Mouse (Mus musculus) left cerebral cortex, postnatal 36 days (tissue): ENCODE data around the gene Wipf1. TPM values are rescaled to one million over a fixed set of nuclear protein-coding genes. Genes with fewer than 3 reads are reported as not detected.
A peak's percentile ranks its signal among the peaks of the same experiment; 100 is the strongest.

Source experiments
- DNase-seq, 2 experiments: peaks; one replicate each; pipeline ENCODE4 v3.0.0; 2021 to 2022; ENCODE audit warnings: low spot score in 2 of 2, mixed read lengths in 1 of 2
- intact Hi-C: fragments of 180-260 bp; cut with DNase I; formaldehyde crosslinking; loops from one replicate; pipeline ENCODE4 v1.15.1; 2025
- total RNA-seq, 2 experiments: library from RNA; stranded (reverse); gene quantifications; 2 replicates each; pipeline ENCODE4 v1.2.3; 2021

The Wipf1 gene
- total RNA-seq, 2 experiments from 2014 or later = 7.7 to 8.2 TPM

DNA sequence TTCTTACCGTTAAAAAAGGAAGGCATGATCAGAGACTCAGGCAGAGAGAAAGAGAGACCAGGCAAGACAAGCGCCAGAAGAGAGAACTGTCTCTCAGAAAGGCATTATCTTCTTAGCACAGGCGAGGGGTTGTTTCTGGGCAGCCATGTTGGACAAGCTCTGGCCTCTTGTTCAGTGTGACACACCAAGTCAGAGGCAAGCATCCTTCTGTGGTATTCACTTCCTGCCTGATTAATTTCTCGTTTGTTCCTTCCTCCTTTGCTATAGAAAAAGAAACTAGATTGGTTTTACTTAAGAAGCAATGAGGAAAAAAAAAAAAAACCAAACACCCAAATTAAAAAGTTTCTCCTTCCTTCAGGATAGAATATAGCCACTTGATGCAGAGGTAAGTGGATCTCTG, 75.8 kb downstream of the Wipf1 start:
- DNase-seq = no peak
- intact Hi-C loops = no loop called here

DNA sequence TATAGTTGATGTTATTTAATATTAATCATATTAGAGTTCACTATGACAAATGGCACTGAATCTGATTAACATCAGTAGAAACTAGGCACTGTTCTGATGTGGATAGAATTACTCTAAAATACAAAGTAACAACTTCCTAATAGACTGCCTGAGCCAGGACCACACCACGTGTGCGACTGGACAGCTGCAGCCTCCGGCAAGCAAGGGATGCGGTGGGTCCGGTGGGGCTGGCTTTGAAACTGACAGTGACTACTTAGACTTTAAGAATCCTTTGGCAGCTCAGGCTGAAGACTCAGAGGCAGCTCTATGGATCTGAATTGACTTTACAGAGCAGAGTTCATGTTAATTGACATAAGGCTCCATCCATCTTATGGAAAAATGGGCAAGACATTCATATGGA, 76.4 kb downstream of the Wipf1 start:
- DNase-seq = no peak
- intact Hi-C loops = no loop called here

DNA sequence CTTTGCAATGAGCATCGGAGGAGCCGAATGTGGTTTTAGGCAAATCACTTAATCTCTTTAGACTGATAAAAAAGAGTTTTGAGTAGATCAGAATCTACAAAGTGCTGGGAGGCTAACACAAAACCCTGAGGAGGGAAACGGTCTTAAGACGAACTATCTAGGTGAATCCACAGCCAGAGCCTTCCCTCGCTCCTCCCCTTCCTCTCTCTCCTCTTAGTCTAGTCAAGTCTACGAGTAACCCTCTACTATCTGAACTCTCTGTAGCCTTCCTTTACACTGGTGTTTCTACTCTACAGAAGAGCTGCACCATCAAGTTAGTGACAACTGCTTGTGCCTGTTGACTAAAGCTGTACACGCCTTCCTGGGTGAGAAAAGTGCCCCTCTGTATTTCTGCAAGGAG, 77.0 kb downstream of the Wipf1 start:
- intact Hi-C loops = no loop called here
- no peak for DNase-seq

DNA sequence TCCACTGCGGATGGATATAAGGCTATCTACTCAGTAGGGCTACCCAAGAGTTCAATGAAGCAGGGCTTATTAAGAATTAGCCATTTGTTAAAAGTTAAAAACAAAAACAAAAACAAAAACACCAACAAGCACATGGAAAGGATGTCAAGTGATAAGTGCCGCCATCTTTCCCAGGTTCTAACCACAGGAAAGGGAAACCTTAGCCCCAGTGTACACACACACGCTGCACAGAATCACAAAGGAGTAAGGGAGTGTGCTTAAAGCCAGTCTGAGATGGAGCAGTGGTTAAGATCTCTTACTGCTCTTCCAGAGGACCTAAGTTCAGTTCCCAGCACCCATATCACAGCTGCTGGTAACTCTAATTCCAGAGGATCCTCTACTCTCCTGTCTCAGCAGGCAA, 78.0 kb downstream of the Wipf1 start:
- intact Hi-C loops = no loop called here

DNA sequence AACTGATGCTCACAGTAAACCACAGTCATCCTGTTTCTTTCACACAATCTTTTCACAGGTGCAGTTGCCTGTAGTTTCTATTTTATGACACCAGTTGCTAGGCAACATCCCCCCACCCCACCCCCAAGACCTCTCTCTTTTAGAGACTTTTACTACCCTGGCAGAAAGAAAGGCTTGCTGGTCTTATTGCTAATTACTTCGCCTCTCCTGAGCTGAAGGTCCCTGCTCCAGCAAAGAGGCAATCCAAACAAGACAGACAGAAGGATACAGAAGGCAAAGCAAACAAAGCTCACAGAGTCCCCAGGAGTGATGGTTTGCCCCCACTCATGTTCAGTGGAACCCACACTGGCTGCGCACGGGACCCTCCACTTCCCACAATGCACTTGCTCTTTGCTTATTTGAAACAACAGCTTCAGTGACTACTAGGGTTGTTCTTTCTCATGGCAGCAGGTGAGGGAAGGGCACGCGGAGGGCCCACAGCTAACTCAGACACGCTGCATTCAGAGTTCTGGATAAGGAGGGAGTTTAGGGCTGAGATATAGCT, 79.3 kb downstream of the Wipf1 start:
- intact Hi-C loops = no loop called here
- no peak for DNase-seq

More for the DNA sequence above, 78.0 kb downstream of the Wipf1 start:
- DNase-seq = no peak

DNA sequence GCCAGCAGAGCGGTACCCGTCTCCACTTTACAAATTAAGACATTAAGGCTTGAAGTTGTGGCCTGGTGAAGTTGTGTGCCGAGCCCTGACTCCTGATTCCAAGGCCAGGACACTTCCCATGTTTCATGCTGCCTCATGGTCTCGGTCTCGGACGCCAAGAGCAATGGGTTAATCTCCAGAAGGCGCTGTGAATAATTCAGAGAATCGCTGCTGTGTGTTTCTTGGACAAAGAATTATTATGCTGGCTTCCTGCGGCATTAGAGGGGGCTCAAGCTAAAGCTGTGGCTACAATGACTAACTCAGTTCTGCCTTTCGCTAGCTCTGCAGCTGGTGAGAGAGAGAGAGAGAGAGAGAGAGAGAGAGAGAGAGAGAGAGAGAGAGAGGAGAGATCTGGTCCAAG, 85.5 kb downstream of the Wipf1 start:
- intact Hi-C loops = no loop called here

DNA sequence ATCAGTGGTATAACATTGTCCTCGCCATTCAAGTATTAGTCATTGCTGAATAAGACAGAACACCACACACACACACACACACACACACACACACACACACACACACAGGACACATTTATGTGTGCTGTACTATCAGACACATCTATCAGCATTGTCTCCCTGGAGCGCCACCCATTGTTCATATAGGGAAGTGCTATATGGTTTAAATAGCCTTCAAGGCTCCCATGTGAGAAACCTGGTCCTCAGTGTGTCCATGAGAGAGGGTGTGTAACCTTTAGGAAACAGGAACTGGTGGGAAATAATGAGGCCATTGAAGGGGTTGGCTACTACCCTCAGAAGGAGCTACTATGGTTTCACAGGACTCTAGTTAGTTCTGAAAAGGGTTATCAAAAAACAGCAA, 87.5 kb downstream of the Wipf1 start:
- DNase-seq = no peak
- intact Hi-C loops = no loop called here

More for the DNA sequence above, 85.5 kb downstream of the Wipf1 start:
- DNase-seq = no peak

DNA sequence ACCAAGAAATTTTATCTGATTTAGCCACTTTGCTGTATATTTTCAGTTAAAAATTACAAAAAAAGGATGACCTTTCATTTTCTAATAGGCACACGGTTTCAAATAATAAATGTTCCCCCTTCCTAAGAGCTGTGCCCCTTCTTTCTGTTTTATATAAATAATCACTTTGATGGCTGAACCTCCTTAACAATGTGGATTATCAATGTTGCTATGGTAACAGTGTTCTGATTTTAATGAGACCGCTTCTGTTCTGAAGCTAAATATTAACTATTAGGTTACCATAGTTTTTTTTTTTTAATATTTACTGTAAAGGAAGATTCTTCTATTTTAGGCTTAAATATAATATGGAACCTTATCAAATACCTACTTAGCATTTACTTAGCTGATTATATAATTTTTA, 89.2 kb downstream of the Wipf1 start:
- intact Hi-C loops = no loop called here
- DNase-seq = no peak

DNA sequence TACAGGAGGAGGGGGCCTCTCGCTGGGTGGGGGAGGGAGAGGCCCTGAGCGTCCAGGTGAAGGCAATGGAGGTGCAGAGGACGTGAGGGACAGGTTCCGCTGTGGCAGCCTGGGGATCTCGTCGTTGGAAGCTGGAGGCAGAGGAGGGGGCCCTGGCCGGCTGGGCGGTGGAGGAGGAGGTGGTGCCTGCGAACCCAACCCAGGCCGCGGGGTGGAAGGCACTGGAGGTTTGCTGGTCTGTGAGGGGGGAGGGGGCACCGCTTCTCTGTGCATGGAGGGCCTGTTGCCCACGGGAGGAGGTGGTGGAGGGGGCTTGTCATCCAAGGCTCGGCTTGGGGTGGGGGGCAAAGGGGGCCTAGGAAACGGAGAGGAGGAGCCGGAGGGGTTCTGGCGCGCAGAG, 92.6 kb downstream of the Wipf1 start:
- intact Hi-C loops = no loop called here
- DNase-seq = no peak

DNA sequence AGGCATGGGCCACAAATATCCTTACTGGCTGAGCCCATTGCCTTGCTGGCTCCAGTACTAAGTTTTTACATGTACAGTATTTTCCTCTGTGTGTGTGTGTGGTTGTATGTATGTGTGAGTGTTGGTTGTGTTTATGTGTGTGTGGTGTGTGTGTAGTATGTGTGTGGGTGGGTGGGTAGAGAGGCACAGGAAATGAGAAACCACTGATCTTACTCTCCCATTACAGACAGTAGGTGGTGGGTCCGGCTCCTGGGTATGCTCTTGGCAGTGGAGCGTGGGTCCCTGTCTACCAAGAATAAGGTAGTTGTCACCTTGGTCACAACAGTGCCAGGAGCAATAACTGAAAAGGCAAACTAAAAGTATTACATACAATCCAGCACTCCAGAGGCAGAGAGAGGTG, 93.7 kb downstream of the Wipf1 start:
- DNase-seq = no peak
- intact Hi-C loops = no loop called here

DNA sequence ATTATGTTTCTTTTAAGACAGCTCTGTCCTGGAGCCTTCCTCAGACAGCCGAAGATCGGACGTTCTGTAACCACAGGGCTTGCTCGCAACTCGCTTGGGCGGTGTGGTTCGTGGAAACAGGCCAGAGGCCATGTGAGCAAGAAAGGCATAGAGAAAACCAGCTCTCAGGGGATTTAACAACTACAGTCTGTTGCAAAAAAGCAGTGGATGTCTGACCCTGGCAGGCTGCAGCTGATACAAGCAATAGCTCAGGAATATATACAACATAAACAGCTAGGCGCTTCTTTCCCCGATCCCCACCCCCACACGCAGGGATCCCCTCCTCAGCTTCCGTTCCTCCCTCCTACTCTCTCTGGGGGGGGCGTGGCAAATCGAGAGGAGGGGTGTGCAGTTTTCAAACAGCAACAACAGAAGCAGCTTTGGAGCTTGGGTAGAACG, 97.6 kb downstream of the Wipf1 start:
- DNase-seq = no peak
- intact Hi-C loops = no loop called here

DNA sequence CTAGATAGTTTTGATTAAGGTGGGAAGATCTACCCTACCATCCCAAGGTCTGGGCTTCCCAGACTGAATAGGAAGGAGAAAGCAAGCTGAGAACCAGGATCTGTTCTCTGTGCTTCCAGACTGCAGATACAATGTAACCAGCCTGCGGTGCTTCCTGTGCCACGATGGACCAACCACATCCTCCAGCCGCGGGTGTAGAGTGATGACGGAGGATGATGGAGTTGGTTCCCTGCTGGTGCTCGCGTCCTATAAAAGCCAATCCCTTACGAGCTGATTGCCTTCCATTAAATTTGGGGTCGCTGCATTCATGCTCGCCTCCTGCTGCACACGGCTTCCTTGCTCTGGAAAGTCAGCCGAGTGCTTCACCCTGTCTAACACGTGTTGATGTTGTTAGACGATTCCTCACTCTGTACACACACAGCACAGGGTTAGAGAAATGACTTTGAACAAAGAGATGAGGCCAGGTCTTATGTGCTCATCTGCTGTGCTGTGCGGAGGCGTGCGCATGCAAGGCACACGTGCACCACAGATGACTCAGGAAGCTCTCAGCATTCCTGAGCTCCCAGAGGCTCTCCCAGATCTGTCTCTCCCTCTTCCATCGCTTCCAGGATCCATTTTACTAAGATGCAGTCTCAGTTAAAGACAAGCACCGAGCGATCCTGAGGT, 100.6 kb downstream of the Wipf1 start:
- DNase-seq = peak; percentile 37 to 48
- intact Hi-C loops = no loop called here

DNA sequence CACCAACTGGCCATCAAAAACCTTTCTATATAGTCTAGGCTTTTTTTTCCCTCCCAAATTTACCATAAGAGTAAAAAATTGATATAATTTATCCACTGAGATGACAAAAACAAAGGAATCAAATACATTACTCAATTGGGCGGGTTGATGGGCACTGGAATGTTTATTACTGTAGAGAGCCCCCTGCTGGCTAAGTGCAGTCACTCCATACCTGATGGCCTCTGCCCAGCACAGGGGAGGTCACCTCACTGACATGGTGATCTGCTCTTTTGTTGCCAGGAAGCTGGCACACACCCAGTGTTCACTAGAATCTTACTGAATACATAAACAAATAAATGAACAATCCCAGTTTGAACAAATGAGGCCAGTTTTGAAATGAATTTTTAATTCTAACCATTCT, 102.2 kb downstream of the Wipf1 start:
- intact Hi-C loops = no loop called here
- no peak for DNase-seq

DNA sequence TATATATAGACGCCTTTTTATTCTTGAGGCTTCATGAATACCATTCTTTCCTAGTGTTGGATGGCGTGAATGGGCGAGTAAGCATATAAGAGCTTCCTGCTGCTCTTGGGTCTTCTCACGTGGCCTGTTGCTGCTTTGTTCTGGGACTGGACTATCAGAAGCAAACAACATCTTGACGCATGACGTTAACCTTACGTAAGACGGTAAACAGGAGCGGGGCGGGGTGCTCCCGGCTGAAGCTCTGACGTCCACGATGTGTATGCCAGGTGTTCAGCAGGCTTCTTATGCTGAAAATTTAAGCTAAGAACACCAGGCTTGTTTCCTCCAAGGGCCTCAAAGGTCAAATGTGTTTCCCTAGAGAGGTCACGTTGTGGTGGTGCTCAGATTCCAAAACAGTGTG, 103.7 kb downstream of the Wipf1 start:
- intact Hi-C loops = no loop called here
- no peak for DNase-seq

DNA sequence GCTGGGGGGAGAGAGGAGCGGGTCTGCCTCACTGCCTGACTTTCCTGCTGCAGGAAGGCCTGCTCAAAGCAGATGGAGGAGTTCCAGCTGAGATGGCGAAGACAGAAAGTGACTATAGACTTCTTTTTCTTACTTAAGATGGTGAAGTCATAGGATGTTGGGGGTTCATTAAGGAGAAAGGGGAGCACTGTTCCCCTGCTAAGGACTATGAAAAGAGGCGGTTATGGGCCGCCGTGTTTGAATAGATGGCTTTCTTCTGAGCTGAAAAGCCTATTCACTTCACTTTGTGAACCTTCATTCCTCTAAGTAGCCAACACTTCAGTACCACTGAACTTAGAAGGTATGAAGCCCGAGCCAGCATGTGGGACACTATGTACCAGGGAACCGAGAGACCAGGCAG, 109.8 kb downstream of the Wipf1 start:
- intact Hi-C loops = no loop called here

DNA sequence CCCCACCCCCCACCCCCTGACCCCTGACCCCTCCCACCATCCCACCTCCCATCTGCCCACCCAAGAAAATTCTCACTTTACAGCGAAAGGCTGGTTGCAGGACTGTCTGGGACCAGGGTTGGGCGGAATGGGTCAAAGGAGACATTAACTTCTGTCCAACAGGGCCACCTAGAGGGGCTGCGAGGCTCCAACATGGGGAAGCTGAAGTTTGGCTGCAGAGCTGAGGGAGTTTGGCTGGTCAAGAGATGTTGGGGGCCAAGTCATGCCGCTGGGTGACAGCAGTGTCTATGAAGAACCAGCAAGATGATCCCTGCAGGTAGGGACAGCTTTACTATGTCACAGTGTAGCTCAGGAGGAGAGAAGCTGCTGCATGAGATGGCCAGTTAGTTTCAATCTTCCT, 110.2 kb downstream of the Wipf1 start:
- intact Hi-C loops = no loop called here
- no peak for DNase-seq

More for the DNA sequence above, 109.8 kb downstream of the Wipf1 start:
- no peak for DNase-seq

DNA sequence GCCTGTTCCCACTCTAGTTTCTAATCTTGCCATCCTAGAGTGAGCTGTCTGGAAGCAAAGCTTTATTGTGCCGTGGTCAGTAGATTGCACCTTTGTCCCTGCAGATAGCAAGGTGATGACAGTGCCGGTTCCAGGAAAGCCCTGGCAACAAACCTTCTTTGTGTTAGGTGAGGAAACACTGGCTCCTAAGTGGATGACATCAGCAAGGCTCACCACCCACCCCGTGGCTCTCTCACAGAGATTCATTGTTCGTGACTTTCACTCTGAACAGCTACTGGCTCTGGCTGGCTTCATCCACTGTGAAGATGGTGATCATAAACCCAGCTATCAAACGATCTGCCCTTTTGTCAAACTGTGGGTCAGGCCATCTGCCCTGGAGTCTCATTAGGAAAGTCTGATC, 113.6 kb downstream of the Wipf1 start:
- intact Hi-C loops = no loop called here
- no peak for DNase-seq

DNA sequence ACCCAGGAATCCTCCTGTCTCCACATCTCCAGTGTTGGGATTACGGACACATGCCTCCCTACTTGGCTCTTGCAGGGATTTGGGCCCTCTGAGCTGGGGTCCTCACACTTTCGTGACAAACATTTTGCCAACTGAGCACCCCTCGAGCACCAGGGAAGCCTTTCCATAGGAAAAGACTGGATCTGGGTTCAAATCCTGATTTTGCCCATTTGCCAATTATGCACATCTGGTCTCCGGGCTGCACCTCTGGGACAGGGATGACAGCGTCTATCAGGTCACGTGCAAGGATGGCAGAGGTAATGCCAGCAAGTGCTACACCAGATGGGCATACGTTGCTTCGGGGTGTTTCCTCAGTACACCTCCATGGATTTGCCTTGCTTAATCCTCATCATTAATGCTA, 119.5 kb downstream of the Wipf1 start:
- intact Hi-C loops = no loop called here
- DNase-seq = no peak

DNA sequence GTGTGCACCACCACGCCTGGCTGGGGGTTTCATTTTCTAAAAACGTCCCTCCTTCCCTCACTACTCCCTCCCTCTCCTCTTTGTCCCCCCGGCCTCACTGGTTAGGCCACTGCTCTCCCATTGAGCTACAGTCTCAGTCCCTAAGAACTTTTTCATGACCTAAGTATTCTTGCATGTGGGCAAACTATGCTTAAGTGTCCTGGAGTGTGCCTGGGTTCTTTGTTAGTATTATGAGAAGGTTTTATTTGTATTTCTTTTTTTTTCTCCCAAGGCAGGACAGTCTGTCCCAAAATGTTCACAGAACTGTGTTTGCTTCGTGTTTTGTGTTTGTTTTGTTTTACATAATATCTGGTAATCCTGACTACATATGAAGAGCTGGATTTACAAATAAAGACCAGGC, 121.9 kb downstream of the Wipf1 start:
- DNase-seq = no peak
- intact Hi-C loops = no loop called here

DNA sequence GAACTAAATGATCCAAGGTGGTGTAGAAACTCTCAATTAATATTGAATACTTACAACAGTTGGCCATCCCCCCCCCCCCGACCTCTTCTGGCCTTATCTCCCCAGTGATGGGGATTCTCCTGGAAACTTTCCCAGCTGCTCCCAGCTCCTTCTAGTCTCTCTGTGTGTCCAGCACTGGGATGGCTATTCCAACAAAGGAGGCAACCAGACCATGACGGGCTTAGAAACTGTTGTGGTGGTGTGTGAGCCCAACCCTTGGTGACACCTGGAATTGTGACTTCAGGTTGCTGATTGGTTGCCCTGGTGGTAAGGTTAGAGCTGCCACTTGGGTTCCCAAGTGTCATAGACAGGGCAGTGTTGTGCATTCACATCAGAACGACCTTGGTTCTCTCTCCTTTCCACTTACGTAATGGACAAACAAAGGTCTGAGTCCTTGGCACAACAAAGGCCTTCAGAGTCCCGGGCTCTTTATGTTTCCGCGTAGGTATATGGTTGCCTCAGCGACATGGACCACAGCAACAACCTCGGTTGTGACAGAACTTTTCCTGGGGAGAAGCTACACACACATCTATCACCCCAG, 123.1 kb downstream of the Wipf1 start:
- DNase-seq = no peak
- intact Hi-C loops = no loop called here

DNA sequence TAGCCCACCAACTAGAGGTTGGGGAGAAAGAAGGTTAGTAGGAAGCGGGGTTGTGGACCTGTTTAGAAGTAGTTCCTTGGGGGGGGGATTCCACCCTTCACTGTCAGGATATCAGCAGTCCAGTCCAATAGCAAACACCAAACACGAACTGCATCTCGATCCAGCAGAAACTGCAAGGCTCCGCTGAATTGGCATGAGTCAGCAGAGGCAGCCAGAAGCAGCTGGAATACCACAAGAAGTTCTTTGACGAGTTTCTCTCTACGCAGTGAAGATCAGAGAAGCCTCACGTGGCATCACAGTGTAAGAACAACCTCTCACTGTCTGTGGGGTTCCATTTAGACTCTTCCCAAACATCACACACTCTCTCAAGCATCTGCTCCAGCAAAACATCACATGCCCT, 124.6 kb downstream of the Wipf1 start:
- DNase-seq = no peak
- intact Hi-C loops = loop anchor here (5.0 kb wide), 1 partner anchor 93 kb away; the partner anchor contains the start of genes Cir1 and Scrn3
